Mouse (Mus musculus) testis, postnatal 10 days (tissue): ENCODE results near the gene Isyna1.

Experiments
- DNase-seq: peaks from one replicate; pipeline ENCODE4 v3.0.0; 2021; ENCODE audit warnings: low spot score

The Isyna1 gene

DNA sequence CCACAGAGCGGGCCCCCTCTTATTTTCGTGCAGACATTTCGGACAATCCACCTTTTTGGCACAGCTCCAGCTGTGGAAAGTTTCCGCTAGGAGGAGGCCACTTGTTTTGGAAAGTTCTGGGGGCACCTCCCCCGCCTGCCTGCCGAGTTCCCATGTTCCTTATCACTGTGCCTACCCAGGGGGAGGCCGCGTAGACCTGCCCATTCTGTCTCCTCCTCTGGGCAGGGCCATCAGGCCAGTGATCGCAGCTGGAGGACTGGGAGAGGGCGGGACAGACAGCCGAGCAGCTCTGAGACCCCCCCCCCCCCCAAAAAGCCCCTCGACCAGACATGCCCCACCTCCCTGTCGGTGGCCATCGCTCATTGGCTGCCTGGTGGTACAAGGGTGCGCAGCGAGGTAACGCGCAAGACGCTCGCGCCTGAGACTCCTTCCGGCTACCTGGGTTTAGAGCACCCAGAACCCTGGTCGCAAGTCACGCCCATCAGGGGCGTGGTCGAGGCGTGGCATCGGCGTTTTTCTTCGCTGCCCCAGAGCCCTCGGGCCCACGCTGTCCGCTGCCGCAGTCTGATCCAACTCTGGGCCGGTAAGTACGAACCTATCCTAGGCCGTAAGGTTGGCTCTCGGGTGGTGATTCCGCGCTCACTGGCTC lies at the start of gene Isyna1:
TSS of gene Isyna1 (plus strand) at position 413 of the 649 bp plus-strand sequence.
- peak; percentile 95 for DNase-seq

DNA sequence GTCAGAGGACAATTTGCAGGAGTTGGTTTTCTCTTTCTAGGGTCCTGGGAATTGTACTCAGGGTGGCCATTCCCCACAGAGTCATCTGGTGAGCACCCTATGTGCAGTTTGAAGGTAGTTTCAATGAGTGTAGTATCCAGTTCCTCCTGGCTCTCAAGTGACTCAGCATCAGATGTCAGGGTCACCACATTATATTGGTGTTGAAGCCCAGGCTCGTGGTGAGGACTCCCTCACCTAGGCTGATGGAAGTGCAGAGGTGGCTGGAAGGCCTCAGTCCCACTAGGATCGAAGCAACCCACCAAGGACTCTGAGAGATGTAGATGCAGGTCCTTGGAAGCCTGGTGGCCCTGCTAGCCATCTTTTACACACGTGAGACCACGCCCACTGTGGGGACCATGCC lies 47.8 kb upstream of the Isyna1 start:
- no peak for DNase-seq

DNA sequence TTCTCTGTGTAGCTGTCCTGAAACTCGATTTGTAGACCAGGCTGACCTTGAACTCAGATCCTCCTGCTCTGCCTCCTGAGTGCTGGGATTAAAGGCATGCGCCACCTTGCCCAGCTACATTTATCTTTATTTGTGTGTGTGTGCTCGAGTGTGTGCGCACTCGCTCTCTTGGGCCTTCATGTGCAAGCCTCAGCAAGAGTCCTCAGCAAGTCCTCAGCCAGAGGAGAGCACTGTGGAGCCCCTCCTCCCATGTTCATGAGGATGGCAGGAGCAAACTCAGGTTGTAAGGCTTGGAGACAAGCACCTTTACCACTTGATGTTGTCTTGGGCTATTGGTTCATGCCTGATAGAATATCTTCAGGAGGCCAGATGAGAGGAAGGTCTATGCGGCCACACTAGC lies 46.4 kb upstream of the Isyna1 start:
- no peak for DNase-seq

DNA sequence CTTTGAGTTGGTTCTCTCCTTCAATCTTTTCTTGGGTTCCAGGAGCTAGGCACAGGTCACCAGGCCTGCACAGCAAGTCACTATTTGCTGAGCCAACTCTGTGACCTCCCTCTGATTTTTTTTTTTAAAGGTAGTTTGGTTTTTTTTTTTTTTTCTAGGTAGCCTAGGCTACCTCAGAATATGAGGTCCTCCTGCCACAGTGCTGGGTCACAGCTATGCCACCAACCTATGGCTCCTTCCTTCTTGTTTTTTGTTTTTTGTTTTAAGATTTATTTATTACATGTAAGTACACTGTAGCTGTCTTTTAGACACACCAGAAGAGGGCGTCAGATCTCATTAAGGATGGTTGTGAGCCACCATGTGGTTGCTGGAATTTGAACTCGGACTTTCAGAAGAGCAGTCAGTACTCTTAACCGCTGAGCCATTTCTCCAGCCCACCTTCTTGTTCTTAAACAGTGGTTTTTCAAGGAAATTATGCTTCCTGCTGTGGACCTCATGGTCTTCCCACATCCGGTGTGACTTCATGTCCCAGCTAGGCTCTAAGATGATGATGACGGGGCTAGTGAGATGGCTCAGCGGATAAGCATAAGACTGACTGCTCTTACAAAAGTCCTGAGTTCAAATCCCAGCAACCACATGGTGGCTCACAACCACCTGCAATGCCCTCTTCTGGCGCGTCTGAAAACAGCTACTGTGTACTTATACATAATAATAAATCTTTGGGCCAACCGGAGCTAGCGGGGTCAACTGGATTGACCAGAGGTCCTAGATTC lies 44.6 kb upstream of the Isyna1 start:
- DNase-seq: no peak

DNA sequence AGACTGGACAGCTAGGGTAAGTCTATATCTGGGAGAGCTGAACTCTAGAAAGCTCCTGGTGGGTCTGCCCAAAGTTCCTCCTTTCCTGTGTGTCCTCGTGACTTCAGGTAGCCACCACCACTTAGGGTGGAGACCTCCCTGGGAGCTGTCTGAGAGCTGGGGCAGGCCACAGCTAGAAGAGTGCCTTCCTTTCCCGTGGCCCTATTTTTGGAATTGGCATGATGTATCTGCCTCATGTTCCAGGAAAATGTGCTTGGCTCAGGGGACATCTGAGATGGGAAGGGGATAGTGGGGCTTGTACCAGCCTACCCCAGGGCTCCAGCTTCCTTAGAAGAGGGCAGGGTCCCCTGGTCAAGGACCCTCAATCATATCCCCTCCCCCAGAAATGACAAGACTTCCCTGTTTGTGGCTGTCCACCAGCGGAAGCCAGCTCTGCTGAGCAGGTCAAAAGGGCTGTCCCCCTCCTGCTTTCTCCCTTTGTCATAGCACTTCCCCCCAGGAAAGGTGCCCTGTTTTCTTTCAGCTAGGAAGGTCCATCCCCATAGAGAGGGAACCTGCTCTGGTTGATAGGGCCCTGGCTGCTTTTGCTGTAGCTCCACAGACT lies 42.5 kb upstream of the Isyna1 start:
- no peak for DNase-seq

DNA sequence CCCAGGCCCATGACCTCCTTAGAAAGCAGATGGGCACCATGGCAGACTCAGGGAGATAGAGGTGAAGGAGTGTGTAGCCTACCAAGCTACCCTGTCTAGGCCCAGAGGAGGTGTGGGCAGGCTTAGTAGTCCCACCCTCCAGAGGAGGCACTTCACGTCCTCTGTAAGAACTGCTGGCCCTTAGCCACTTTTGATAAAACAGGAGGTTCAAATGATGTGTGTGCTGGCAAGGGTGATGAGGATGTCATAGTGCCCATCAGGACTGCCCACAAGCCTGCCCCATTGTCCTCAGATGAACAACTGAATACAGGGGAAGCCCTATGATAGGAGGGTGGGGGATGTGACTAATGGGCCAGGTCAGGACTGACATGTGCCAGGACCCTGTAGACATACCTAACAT lies 41.3 kb upstream of the Isyna1 start:
- DNase-seq: no peak

DNA sequence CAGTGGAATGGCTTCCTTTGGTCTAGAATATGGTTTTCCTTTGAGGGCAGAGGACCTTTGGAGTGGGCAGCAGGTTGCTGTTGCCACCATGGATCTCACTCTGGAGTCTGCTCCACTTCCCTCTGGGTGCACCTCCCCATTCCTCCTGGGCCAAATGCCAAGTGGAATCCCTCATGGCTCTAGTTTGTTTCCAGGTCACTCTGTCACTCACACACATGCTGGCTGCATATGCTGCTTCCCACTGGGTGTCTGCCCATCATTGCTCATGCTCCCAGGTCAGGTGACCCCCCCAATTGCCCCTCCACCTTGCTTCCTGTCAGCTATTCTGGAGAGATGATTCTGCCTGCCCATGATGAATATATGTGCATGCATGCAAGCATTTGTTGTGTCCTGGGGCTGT lies 40.4 kb upstream of the Isyna1 start:
- DNase-seq: peak; percentile 59

DNA sequence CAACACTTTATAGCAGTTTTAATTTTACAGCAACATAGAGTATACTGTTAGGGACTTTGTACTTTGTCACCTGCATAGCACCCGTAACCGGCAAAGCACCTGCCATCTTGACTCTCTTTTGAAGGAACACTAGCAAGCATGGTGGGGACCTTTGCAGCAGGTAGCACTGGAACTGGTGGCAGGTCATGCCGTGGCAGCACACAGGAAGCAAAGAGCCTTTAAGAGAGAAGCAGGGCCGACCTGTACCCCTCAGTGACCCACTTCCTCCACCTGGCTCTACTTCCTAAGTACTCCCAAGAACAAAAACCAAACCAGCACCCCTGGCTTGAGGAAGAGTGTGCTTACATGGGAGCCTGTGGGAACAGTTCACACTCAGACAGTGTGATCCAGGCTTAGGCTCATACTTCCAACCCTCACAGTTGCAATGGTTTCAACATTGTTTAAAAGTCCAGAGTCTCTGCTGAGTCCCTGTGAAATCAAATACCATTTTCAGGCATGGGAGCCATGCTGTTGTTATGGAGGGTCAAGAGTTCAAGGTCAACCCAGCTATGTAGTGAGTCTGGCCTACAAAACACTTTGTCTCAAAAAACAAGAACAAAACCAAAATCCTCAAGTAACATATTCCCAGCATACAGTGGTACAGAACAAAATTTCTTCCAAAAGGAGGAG lies 39.0 kb upstream of the Isyna1 start:
- no peak for DNase-seq

DNA sequence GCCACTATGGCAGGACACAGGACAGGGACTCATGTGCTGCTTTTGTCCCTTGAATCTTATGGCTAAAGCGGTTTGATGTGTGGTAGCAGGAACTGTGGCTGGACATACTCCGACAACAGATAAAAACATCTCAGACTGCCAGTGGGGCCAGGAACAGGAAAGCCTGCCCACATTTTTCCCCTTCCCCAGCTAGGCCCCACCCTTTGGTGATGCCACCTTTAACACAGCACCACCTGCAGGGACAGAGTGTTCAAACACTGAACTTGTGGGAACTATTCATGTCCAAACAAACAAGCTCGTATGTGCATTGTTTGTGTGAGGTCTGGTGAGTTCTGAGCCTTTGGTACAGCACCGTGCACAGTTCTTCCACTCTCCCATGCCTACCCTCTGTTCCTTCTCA lies 35.8 kb upstream of the Isyna1 start:
- no peak for DNase-seq

DNA sequence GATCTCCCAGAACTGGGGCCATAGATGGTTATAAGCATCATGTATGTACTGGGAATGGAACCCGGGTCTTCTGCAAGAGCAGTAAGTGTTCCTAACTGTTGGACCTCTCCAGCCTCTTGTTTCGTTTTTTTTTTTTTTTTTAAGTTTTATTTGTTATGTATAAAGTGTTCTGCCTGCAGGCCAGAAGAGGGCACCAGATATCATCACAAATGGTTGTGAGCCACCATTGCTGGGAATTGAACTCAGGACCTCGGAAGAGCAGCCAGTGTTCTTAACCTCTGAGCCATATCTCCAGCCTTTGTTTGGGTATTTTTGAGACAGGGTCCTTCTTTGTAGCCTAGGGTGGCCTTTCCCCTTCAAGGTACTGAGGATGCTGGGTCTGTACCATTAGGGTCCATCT lies 35.2 kb upstream of the Isyna1 start:
- no peak for DNase-seq

DNA sequence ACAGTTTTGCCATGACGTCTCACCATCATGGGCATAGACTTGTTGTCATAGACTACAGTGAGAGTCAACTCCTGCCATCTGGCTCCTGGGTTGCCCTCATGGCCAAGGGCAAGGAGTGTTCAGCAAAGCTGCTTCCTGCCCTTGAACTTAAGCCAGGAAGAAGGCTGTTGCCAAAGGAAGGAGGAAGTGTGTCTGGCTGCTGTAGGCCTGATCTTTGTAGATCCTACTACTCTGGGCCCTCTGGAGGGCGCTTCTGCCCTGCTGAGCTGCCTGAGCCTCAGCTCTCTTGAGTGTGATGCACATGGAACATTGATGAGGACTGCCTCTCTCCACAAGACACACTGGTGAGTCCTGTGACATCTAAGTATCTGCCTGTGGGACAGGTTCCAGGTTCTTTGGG lies 34.1 kb upstream of the Isyna1 start:
- DNase-seq: peak; percentile 78

DNA sequence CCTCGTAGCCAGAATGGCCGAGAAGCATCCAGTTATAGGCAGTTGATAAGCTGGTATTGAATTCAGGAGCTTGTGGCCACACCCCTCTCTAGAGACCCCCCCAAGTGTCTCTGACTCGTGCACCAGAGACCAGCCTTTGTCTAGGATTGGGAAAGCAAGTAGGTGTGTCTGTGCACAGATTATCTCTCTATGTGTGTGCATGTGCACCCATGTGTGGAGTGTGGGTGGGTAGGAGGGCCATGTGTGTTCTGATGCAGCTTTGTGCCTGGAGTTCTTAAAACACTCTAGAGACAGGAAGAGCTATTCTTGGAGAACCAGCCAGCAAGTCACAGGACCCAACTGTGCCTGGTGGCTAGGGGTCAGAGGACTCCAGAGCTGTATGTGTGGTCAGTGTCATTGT lies 33.6 kb upstream of the Isyna1 start:
- DNase-seq: no peak

DNA sequence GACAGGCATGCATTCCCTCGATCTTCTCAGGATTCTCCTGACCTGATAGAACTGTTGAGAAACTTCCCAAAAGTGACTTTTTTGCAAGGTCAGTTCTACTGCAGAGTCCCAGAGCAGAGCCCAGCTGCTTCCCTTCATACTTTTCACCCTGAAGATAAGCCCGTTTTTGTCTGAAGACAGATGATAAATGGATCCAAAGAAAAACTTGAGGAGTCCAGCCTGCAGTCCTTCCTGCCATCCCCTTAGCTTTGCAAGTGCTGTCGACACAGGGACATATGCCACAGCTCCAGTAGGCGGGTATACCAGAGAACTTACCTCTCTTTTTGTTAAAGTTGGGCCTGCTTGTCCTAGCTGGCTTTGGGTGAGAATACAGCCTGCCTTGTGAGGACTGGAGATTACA lies 32.8 kb upstream of the Isyna1 start:
- DNase-seq: no peak

DNA sequence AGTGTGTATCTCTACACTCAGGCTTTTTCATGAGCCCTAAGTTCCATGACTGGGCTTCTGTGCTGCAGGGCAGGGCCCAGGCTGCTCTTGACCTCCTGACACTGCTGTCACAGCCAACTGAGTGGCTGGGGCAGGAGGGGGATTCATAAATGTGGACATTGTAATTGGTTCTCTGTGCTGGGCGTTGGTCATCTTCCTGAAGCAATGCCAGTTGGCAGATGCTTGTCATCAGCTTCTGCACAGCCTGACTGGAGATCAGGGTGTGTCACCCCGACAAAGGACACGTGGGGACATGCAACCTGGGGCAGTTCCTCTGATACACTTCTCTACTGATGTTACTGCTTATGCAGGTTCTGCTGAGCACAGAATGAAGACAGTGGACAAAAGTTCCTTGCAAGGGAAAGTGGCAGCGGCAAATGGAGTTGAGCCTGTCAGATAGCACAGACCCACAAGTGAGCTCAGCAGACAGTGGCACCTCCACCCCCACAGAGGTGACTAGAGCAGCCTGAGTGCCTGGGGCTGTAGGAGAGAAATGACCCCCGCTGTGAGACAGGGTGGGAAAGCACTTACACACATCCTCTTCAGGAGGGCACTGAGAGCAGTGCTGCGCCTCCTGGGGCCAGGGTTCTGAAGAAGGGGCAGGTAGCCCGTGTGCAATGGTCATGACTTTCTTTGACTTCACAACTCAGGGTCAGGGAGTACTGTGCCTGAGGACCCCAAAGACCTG lies 32.2 kb upstream of the Isyna1 start:
- DNase-seq: peak; percentile 62

DNA sequence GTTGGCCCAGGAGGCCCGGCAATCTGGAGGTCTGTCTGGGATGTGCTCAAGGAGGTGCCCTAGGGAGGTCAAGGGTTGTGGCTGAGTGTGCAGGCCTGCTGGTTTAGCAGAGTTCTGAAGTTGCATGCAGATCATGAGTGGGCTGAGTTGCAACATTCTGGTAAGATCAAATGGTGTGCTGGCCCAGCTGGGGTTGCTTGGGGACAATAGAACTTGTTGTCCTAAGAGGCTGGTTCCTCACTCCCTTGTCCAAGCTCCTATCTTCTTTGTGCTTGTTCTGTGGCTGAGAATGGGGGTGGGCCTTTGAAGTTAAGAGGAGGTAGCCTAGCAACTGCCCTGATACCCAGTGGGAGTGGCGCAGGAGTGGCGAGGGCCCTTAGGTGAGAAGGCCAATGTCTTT lies 31.4 kb upstream of the Isyna1 start:
- peak; percentile 58 for DNase-seq

DNA sequence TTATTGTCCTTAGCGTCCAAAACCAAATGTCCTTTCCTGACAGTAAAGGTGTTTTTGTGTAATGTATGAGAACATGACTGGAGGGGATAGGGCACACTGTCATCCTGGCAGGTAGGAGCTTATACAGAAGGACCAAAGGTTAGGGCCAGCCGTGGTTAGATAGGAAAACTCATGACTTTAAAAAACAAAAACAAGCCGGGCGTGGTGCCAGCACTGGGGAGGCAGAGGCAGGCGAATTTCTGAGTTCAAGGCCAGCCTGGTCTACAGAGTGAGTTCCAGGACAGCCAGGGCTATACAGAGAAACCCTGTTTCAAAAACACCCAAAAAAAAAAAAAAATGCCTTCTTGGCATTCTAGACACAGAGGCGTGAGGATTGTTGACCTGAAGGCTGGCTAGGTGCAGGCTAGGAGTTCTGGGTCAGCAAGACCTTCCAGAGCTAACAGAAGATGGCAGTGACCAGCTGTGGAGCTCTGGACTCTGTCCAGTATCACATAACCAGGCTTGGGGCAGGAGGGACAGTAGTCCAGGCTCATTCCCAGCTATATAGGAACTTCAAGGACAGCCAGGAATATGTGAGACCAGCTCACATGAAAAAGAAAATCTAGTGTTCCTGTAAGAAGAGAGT lies 30.3 kb upstream of the Isyna1 start:
- DNase-seq: peak; percentile 65

DNA sequence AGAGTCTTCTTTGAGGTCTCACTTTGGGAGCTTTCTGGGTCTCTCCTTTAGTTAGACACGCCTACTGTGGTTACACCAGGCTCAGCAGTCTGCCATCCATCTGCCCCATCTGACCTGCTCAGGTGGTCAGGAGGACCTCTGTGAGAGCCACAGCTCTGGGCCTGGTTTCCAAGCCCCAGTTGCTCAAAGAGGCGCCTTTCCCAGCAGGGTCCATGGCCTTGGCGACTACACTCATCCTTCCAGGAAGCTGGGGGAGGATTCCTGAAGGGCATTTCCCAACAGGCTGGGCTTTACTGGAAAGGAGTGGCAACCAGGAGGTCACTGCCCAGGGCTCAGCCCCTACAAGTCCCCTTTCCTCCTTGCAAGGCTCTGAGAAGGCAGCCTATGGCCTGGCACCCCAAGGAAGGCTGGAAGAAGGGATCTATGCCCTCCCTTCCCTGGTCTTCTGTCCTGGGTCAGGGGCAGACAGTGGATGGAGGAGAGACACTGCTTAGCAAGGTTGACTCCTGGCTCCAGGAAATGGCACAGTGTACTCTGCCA lies 29.4 kb upstream of the Isyna1 start:
- DNase-seq: no peak

DNA sequence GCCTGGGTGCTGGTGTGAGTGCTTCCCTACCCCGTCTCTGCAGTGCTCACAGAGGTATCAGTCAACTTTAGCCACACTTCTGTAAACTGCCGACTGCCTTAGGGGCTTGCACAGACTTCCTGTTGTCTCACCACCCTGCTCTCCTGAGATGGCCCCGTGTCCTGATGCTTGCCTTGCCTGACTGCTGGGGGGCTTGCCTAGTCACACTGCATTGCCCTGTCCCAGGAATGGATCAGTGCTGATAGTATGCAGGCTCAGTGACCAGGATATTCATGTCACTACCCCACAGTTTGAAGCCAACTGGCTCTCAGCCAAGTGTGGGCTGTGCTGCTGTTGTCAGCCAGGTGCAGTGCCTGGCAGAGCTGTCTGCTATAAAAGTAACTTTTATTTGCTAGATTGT lies 28.6 kb upstream of the Isyna1 start:
- peak; percentile 83 for DNase-seq

DNA sequence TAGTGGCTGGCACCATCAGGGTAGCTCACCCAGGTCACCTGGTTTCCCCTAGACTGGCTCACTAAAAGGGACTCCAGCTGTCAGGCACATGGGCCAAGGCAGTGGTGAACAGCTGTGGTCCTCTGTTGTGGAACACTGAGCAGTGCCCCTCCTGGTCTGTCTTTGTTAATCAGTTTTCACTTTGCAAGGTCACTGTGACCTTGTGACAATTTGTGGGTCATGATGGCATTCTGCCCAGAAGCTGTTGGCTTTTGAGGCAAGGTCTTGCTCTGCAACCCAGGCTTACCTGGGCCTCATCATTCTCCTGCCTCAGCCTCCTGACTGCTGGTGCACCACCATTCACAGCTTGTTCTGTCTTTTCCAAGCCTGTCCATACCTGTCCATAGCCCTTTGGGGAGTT lies 23.8 kb upstream of the Isyna1 start:
- no peak for DNase-seq

DNA sequence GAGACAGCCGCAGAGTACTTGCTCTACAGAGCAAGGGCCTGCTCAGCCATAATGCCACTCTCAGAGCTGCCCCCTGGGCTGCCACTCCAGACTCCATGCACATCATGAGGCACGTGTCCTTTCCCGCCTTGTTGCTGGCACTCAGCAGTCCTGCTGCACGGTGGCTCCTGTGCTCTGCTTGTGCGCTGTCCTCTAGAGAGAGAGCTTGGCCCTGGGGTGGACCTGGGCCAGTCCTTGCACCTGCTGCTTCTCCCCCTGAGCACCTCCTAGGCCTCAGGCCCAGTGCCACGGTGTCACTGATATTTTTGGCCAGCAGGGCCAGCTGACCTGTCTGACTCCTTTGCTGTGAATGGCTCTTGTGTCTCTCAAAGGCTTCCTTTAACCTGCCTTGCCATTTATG lies 23.2 kb upstream of the Isyna1 start:
- DNase-seq: no peak

DNA sequence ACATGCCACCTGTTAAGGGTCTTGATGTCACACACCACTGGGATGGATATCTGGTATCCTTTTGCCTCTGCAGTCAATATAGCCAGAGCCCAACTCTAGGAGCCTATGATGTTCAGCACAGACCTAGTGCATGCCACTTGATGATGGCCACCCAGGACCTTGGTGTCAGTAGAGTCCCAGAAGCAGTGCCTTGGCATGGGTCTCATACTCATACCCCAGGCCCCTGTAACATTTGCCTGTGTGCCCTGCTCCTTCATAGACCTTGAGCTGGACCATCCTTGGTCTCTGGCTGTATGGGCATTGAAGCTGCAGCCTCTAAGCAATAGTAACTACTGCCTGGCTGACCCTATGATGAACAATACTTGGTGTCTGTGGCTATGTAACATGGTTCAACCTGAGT lies 19.9 kb upstream of the Isyna1 start:
- DNase-seq: no peak

DNA sequence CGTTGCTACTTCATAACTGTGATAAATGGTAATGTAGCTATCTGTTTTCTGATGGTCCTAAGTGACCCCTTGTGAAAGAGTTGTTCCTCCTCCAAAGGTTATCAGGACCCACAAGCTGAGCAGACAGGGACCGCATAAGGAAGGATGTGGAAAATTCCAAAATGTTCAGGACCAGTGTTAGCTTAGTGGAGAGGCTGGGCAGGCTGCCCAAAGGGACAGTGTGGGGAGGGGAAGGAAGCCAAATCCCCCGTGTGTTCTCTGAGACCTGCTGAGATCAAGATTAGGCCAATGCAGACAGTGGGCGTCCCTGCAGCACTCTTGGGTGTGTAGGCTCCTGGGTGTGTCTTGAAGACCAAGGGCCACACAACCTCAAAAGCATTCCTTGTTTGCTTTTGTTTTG lies 19.3 kb upstream of the Isyna1 start:
- peak; percentile 67 for DNase-seq
